Mouse (Mus musculus): Measurements from ENCODE around the gene Lsm2.

DNA sequence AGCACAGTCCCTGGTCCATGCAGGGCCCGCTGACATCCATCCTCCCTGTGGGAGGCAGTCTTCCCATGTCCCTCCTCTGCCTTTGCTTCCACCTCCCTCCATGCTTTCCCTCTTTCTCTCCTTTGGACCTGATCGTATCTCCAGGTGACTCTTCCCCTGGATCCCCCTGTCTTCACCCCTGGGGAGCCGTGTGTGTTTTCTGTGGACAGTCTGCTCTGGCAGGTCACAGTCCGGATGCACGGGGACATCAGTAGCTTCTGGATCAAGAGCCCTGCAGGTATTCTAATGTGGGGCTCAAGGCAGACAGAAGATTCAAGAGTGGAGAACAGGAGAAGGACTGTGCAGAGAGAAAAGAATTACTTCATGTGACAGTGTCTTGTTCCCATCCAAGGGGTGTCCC lies 41.6 kb downstream of the Lsm2 start:
- no peak for TF ChIP-seq CTCF (IDR thresholded peaks at IDR 0.05; ENCODE audit: borderline replicate concordance, insufficient read depth, low read length)
- TF ChIP-seq POLR2A (IDR thresholded peaks at IDR 0.05; ENCODE audit: low read depth, low read length) = no peak

All from embryonic fibroblast, embryonic 13.5 days (primary cell).